Mouse (Mus musculus) R1 (cell line): ENCODE measurements at regions not wholly inside any gene's neighbourhood (a gene's known extent, or its start where the extent isn't known, plus 50 kb on each side); places are given as distances from the start of the nearest gene placed in this dataset.
A peak's percentile ranks its signal among the peaks of the same experiment; 100 is the strongest.

Experiments used
- DNase-seq: peaks from one replicate; pipeline ENCODE4 v3.0.0-alpha.2; 2018; ENCODE audit warnings: low read depth, low spot score

GRCm38 (mm10) chr5:132671496-132671895 lies 128.4 kb upstream of the Auts2 start:
- DNase-seq = no peak

DNA sequence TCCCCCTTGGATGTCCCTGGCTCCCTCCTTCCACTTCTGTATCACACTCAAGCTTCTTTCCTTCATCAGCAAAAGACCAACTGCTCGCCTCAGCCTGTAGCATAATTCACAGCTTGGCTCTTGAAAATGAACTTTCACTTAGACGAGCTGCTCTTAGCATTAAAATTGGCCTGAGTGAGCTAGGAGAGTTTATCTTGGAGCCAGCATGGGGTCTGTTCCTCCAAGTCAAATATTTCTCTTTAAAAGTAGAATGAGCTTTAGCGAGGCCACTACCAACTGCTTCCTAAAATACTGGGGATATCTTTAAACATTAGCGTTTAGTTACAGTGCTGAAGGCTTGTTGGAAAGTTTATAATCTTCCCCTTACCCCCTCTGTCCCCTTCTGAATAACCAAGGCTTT lies 124.2 kb upstream of the Auts2 start:
- no peak for DNase-seq

DNA sequence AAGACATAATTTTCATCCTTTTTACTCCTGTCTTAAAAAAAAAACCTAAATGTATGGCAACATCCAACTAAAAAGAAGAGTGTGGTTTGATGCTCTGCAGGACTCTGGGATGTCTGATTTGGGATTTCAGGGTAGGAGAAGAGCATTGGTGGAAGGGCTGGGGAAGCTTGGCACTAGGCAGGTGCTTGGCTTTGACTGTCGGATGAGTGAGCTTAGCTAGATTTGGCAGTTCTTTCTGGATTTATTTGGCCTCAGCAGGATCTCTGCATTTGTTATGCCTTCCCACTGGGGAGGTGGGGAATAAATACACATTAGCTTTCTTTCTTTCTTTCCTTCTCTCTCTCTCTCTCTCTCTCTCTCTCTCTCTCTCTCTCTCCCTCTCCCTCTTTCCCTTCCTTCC lies 118.1 kb upstream of the Auts2 start:
- no peak for DNase-seq

GRCm38 (mm10) chr5:132660036-132660435 lies 116.9 kb upstream of the Auts2 start:
- DNase-seq = no peak

- no peak for DNase-seq
These were observed 111.2 kb upstream of the Auts2 start for GRCm38 (mm10) chr5:132654382-132654781.

- DNase-seq = no peak
These were observed 110.7 kb upstream of the Auts2 start for GRCm38 (mm10) chr5:132653694-132654300.

- peak; percentile 10 for DNase-seq
These were observed 109.1 kb upstream of the Auts2 start for GRCm38 (mm10) chr5:132652201-132652600.

DNA sequence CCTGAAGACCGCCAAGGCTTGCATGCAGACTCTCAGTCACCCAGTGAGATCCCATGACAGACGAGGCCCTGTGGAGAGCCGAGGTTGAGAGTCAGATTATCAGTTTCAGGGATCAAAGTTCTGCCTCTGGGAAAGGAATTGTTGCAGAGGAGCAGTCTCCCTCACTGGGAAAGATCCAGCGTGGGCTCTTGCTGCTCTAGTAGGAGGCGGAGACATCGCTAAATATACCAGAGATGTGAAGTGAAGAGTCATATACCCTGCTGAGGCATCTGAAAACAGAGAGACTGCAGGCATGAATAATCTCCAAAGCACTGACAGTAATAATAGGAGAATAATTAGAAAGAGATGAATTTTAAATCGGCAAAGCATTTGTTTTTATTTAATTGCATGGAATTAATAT lies 106.6 kb upstream of the Auts2 start:
- no peak for DNase-seq

DNA sequence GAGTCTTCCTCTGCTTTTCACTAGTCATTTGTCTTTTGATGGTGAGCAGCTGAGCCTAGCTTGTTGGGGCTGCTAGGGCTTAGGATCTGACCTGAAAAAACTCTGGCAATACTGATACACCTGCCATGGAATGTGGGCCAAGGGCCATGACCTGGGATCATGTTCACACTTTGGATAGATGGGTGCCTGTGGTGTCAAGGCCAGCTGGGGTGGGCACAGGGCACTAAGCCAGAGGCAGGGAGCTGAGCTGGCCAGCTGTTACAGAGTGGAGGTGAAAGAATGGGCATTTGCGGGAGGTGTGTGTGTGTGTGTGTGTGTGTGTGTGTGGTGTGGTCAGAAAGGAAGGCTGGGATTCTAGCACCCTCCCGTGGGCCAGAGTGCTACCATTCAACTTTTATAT lies 105.6 kb upstream of the Auts2 start:
- DNase-seq = no peak

DNA sequence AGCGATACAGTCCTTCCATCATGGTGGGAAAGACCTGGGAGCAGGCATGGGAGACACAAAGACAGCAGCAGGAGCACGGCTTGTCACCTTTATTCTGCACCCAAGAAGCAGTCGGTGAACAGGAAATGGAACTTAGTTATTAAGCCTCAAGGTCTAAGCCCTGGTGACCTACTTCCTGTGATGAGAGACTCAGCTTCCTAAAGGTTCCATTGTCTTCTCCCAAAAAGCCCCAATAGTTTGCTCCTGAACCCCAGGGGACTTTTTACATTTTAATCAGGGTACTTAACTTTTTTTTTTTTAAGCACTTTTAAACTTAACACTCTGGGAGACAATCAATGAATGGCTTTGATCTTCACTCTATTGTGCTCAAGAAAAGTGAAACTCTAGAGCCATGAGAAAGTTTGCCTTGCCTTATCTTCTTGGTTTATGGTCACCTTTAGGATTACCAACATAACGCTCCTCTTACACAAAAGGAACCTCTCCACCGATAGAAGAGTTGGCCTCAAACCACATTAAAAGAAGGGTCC lies 101.6 kb upstream of the Auts2 start:
- peak; percentile 60 for DNase-seq

DNA sequence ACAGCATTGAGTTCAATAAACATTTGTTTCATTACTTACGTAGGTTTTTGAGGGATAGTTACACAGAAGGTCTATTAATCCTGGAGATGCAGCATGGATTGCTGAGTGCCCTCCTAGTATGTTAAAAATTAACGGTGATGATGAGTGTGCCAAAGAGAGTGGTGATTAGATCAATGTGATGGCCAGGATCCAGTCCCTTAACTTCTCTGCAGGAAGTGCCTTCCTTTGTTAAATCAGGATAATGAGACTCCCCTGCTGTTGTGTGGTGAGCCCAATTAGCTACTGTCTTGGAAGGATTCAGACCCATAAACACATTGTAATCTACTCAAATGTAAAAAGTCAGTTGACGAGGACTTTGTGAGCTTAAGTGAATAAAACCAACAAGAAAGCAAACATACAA lies 100.1 kb upstream of the Auts2 start:
- no peak for DNase-seq

DNA sequence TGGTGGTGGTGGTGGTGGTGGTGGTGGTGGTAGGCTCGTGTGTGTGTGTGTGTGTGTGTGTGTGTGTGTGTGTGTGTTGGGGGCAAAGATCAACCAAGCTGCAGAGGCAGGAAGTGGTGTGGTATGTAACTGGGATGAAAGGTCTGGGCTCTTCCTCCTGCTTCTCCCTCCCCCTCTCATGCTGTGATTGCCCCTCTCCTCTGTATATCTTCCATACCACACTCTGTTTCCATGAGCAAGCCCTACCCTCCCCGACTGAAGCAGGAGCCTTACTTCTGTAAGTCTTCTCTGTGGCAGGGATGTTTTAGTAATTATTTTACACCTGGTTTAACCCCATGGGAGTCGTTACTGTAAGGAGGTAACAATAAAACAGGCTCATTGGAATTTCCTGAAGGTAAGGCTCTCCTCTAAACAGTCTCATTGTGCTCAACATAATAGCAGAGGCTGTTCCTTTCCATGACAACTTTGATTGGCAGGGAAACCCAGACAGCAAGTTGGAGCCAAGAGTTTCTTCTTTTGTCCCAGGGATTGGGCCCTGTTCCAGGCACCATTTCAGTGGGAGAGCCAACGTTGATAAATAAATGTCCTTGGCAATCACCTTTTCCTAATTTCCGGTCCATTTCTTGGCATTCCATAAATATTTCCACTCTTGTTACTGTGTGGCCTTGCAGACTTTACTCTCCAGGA lies 90.2 kb upstream of the Auts2 start:
- peak; percentile 59 for DNase-seq

DNA sequence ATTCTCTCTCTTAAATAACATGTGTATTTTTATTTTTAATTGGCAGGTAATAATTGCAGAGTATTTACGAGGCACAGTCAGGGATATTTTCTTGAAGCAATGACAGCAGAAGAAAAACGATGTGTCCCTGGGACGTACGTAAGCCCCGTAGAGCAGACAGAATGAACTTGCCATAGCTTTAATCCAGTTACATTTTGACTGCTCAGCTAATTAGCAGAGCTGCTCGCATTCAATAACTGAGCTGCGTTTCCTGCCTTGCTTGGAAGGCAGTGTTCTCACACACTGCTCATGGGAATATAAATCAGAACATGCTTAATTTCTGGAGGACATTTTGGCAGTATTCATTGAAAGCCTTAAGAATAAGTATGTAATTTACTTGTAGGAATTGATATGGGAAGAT lies 78.6 kb upstream of the Auts2 start:
- DNase-seq = no peak

GRCm38 (mm10) chr5:132617241-132617640 lies 74.1 kb upstream of the Auts2 start:
- peak; percentile 65 for DNase-seq

GRCm38 (mm10) chr5:132609251-132609650 lies 66.1 kb upstream of the Auts2 start:
- DNase-seq = no peak

- DNase-seq = no peak
These were observed 63.1 kb upstream of the Auts2 start for GRCm38 (mm10) chr5:132606216-132606615.

DNA sequence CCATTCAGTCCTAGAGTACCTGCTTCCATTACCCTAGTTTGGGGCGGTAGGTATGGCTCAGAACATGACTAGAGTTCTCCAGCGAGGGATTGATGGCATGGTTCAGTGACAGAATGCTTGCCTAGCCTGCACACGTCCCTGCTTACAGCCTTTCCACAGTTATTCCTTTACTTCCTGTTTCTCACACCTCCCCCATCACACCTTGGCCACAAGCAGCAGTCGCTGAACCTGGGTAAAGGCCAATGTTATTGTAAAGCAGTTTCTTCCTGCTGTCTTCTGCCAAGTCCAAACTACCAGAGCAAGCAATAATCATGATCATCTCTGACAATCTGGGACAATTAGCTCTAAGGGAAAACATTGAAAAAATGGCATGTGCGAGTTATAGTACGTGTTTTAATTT lies 51.7 kb upstream of the Auts2 start:
- no peak for DNase-seq
